Mouse (Mus musculus): Measurements from ENCODE around the gene Comtd1. TPM values are rescaled to one million over a fixed set of nuclear protein-coding genes. Genes with fewer than 3 reads are reported as not detected.

Comtd1 gene
- polyA plus RNA-seq, 1 experiment from 2014 or later: 47.4 TPM

DNA sequence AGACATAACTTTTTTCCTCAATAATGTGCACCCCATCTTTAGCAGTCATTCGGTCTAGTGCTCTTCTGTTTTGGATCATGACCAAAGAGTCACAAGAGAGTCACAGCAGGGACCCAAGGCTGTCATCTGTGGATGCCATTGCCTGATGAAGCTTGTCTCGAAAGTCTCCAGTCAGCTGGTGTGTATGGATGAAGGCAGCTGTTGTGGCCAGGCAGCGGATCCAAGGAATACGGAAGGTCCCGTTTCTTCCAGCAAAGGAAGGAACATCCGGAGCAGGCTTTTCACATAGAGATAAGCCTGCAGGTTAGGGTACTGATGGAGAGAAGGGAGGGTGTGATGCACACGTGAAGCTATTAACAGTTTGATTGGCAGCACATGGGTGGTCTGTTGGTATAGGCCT, 47.2 kb downstream of the Comtd1 start:
- DNase-seq (ENCODE audit: low spot score): no peak
- Histone ChIP-seq H3K27me3 (replicated peaks; ENCODE audit: control insufficient read depth, insufficient read depth, low read length) (no peaks in the 10 kb centered on the region), H3K9me3 (ENCODE audit: control insufficient read depth, low read length) (no peaks in the 10 kb centered on the region), H3K9ac (ENCODE audit: low read length) (no peak overlapping the region), H3K4me3 (ENCODE audit: low read depth, low read length) (no peak overlapping the region), H3K4me1 (replicated peaks; ENCODE audit: control insufficient read depth, insufficient read depth, low read length) (no peaks in the 10 kb centered on the region), H3K27ac (ENCODE audit: low read depth) (no peak overlapping the region), H3K4me2 (ENCODE audit: low read length) (no peak overlapping the region), H3K36me3 (ENCODE audit: control insufficient read depth, insufficient read depth, low read length) (peaks cover 7% of the 10 kb centered on the region; the same call in 1 of the 2 replicates)
- no peak for ATAC-seq (replicated peaks; ENCODE audit: low FRiP score, low TSS enrichment, low read depth)
- 80% methylated on average over 7 of the region's 7 CpGs for WGBS

DNA sequence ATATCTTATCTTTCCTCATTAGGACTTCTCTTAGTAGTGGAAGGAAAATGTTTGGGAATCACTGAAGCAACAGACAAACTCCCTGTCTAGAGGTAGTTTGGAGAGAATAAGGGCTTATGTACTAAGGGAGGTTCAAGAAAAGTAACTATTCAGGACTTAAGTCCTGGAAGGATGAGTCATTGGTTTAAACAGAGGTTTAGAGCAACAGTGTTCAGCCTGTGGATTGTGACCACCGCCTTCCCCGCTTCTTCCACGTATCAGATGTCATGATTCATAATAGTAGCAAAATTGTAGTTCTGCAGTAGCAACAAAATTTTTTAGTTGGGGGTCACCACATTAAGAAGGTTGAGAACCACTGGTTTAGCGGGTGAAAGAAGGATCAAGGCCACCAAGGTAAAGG, 48.1 kb downstream of the Comtd1 start:
- H3K4me3 ChIP-seq (ENCODE audit: low read depth, low read length): no peak overlapping the region
- no peak for DNase-seq (ENCODE audit: low spot score)
- no peak for ATAC-seq (replicated peaks; ENCODE audit: low FRiP score, low TSS enrichment, low read depth)
- no peak overlapping the region for H3K9ac ChIP-seq (ENCODE audit: low read length)
- H3K4me2 ChIP-seq (ENCODE audit: low read length): no peak overlapping the region
- H3K4me1 ChIP-seq (replicated peaks; ENCODE audit: control insufficient read depth, insufficient read depth, low read length): no peaks in the 10 kb centered on the region
- H3K36me3 ChIP-seq (ENCODE audit: control insufficient read depth, insufficient read depth, low read length): peaks cover 7% of the 10 kb centered on the region; the same call in 1 of the 2 replicates
- H3K9me3 ChIP-seq (ENCODE audit: control insufficient read depth, low read length): no peaks in the 10 kb centered on the region
- no peak overlapping the region for H3K27ac ChIP-seq (ENCODE audit: low read depth)
- no peaks in the 10 kb centered on the region for H3K27me3 ChIP-seq (replicated peaks; ENCODE audit: control insufficient read depth, insufficient read depth, low read length)
- 95% methylated on average over 4 of the region's 4 CpGs for WGBS

Other genes with a start within 250 kb of the Comtd1 start
- gene Dupd1, start 134.4 kb downstream of the Comtd1 start, polyA plus RNA-seq (2014; fragmentation: Nextera tagmentation; extraction: Ambion mirVana): not detected in 2 replicates
- gene Samd8, start 98.4 kb downstream of the Comtd1 start, polyA plus RNA-seq (2014; fragmentation: Nextera tagmentation; extraction: Ambion mirVana): 9.1 and 10.6 TPM in 2 replicates
- gene Dusp13, start 97.8 kb downstream of the Comtd1 start, polyA plus RNA-seq (2014; fragmentation: Nextera tagmentation; extraction: Ambion mirVana): not detected in 2 replicates
- gene Vdac2, start 23.7 kb downstream of the Comtd1 start, polyA plus RNA-seq (2014; fragmentation: Nextera tagmentation; extraction: Ambion mirVana): 334 and 336 TPM in 2 replicates
- gene Zfp503, start 140.6 kb upstream of the Comtd1 start, polyA plus RNA-seq (2014; fragmentation: Nextera tagmentation; extraction: Ambion mirVana): 11.4 and 12.7 TPM in 2 replicates
- 0.63 and 0.70 TPM in 2 replicates for gene Lrmda, start 170.7 kb upstream of the Comtd1 start, polyA plus RNA-seq (2014; fragmentation: Nextera tagmentation; extraction: Ambion mirVana)

Measured in intestine, embryonic 14.5 days (tissue).